In the genomic region with DNA sequence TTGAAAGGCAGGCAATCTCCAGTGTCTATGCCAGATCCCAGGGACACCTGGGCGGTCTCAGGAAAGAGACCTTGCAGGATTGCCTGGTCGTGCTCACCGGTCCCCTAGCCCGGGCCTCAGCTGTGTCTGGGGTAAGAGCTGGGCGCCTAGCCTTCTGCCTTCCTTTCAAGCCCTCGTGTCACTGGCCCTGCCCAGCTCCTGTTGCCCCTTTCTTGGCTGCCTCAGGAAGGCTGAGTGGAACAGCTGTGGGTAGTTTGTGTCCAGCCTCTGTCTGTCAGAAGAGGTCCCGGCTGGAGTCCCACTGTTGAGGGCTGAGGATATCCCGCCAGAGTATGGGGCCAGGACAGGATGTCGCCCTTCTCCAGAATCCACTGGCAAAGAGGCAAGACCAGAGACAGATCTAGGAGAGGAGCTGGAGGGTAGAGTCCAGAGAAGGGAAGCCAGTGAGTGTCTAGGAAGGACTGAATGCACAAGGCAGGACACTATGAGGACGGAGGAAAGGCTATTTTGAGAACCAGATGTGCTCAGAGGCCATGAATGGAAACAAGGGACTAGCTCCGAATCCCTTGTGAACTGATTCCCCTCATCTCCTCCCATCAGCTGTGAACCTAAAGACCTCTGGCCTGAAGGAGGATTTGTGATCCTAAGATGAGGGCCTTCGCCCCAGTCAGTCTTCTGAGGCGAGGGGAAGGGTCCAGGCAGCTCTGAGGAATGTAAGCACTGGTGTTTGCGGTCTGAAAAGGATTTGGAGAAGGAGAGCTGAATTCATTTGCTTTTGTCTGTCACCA, we compare ENCODE assay signal across 8 mouse cellular contexts. TPM values are rescaled to one million over a fixed set of nuclear protein-coding genes. Genes with fewer than 3 reads are reported as not detected.
DNase-seq lines count a peak whose midpoint lies in the region; ATAC-seq and TF ChIP-seq lines count a peak whose summit lies in the region.
"Had no signal": no experiment of that assay in that cellular context is flagged by ENCODE, and none has a peak within 500 bp of the region (broad histone marks: within the 10 kb centered on the region; RNA-seq: fewer than 3 reads in every experiment).

No protein-coding gene starts in this region.

- H3K9ac ChIP-seq in heart, embryonic 16.5 days (ENCODE audit: low read length), result peak overlapping the region; percentile 63
- H3K9ac ChIP-seq in liver, embryonic 15.5 days, result no peak overlapping the region

- peaks cover 54% of the 10 kb centered on the region for H3K4me1 ChIP-seq in E14TG2a.4 (replicated peaks; ENCODE audit: low read depth, low read length)
- H3K4me1 ChIP-seq in heart, embryonic 16.5 days (ENCODE audit: control insufficient read depth, insufficient read depth, low read length), result peaks cover 23% of the 10 kb centered on the region
- peaks cover 15% of the 10 kb centered on the region for H3K4me1 ChIP-seq in liver, embryonic 15.5 days (replicated peaks)

- peaks cover 48% of the 10 kb centered on the region for H3K79me3 ChIP-seq in C2C12 (ENCODE audit: low read depth)

- 47% methylated on average over 14 of the region's 14 CpGs for WGBS in heart, embryonic 16.5 days
- 59% methylated on average over 14 of the region's 14 CpGs for WGBS in liver, embryonic 15.5 days (ENCODE audit: insufficient replicate concordance)

- ATAC-seq in heart, embryonic 16.5 days (replicated peaks; ENCODE audit: extremely low read depth, insufficient read depth, low FRiP score), result no peak
- ATAC-seq in liver, embryonic 15.5 days (ENCODE audit: insufficient read depth), result no peak
- no peak for ATAC-seq in frontal cortex, adult (ENCODE audit: low TSS enrichment)

- peak overlapping the region; percentile 85 for H3ac ChIP-seq in C2C12 (ENCODE audit: control insufficient read depth, insufficient read length, low read depth)

- H3K36me3 ChIP-seq in C2C12 (ENCODE audit: control insufficient read depth, insufficient read depth), result peaks cover 56% of the 10 kb centered on the region
- H3K36me3 ChIP-seq in E14TG2a.4 (ENCODE audit: insufficient read depth, low read length), result peaks cover 3% of the 10 kb centered on the region; the same call in 1 of the 2 replicates
- peaks cover 5% of the 10 kb centered on the region for H3K36me3 ChIP-seq in heart, embryonic 16.5 days (ENCODE audit: control insufficient read depth, insufficient read depth)
- no peaks in the 10 kb centered on the region for H3K36me3 ChIP-seq in liver, embryonic 15.5 days (replicated peaks)

- TF ChIP-seq CTCF in C2C12 (IDR thresholded peaks at IDR 0.05; ENCODE audit: control insufficient read depth, insufficient read depth, insufficient read length) (no peak), E14TG2a.4 (conservative IDR thresholded peaks at IDR 0.05; ENCODE audit: low read length) (no peak)

- H3K4me3 ChIP-seq in C2C12 (ENCODE audit: insufficient read depth, poor library complexity, severe bottlenecking) (peak overlapping the region; percentile 72), E14TG2a.4 (replicated peaks; ENCODE audit: low read length) (peak overlapping the region; percentile 79)
- H3K4me3 ChIP-seq in heart, embryonic 16.5 days (ENCODE audit: low read length), result peak overlapping the region; percentile 60
- H3K4me3 ChIP-seq in liver, embryonic 15.5 days (replicated peaks), result no peak overlapping the region

- H3K27me3 ChIP-seq in C2C12 (ENCODE audit: control insufficient read depth, insufficient read depth, insufficient read length) (no peaks in the 10 kb centered on the region), E14TG2a.4 (ENCODE audit: insufficient read depth, low read length) (peaks cover 87% of the 10 kb centered on the region)
- H3K27me3 ChIP-seq in heart, embryonic 16.5 days (ENCODE audit: control insufficient read depth, insufficient read depth, low read length), result peaks cover 6% of the 10 kb centered on the region
- H3K27me3 ChIP-seq in liver, embryonic 15.5 days, result peaks cover 94% of the 10 kb centered on the region

- DNase-seq in urinary bladder, postnatal 14 days (ENCODE audit: low spot score), result no peak
- no peak for DNase-seq in layer of hippocampus, adult 9-11 months
- DNase-seq: cerebellum, adult 11-12 months had no signal

- H3K79me2 ChIP-seq in C2C12 (ENCODE audit: control insufficient read depth, insufficient read depth), result peaks cover 57% of the 10 kb centered on the region

- H3K9me3 ChIP-seq in E14TG2a.4 (ENCODE audit: low read length), result peaks cover 13% of the 10 kb centered on the region; the same call in 1 of the 2 replicates
- no peaks in the 10 kb centered on the region for H3K9me3 ChIP-seq in heart, embryonic 16.5 days (replicated peaks; ENCODE audit: control insufficient read depth, low read length)
- no peaks in the 10 kb centered on the region for H3K9me3 ChIP-seq in liver, embryonic 15.5 days (replicated peaks)

- peak overlapping the region; percentile 81 for H3K4me2 ChIP-seq in heart, embryonic 16.5 days (ENCODE audit: low read depth, low read length)
- H3K4me2 ChIP-seq in liver, embryonic 15.5 days, result peak overlapping the region; percentile 2; the same call in 1 of the 2 replicates

- H3K27ac ChIP-seq in heart, embryonic 16.5 days (ENCODE audit: low read length), result peak overlapping the region; percentile 39
- no peak overlapping the region for H3K27ac ChIP-seq in liver, embryonic 15.5 days (replicated peaks)

TF ChIP-seq in C2C12, 6 proteins besides CTCF, POLR2A, EP300 and RAD21:
- no peak for TF ChIP-seq CEBPB (IDR thresholded peaks at IDR 0.05; ENCODE audit: low read depth)
- TF ChIP-seq MYOG (IDR thresholded peaks at IDR 0.05; ENCODE audit: control insufficient read depth, extremely low read depth, insufficient read length), result no peak
- no peak for TF ChIP-seq USF1 (IDR thresholded peaks at IDR 0.05; ENCODE audit: low read depth)
- no peak for TF ChIP-seq FOSL1 (IDR thresholded peaks at IDR 0.05; ENCODE audit: insufficient read depth, low read length, poor library complexity, severe bottlenecking)
- no peak for TF ChIP-seq MYOD1 (IDR thresholded peaks at IDR 0.05; ENCODE audit: control insufficient read depth, insufficient read length, low read depth)
- no peak for TF ChIP-seq MAX (IDR thresholded peaks at IDR 0.05)

RNA-seq across cellular contexts. Expression of gene Nes, which starts 2.9 kb away (rescaled TPM):
- polyA plus RNA-seq in C2C12 (2012; fragmentation: generic; extraction: Trizol), result 158 TPM
- 9.5 and 13.4 TPM in 2 replicates for polyA plus RNA-seq in heart, embryonic 16.5 days (2015; fragmentation: Nextera tagmentation; extraction: Ambion mirVana)
- polyA plus RNA-seq in liver, embryonic 15.5 days (2015; fragmentation: Nextera tagmentation; extraction: Ambion mirVana), result 2.2 and 2.3 TPM in 2 replicates

RNA-seq across cellular contexts. Expression of gene Crabp2, which starts 25.3 kb away (rescaled TPM):
- 14.4 TPM for polyA plus RNA-seq in C2C12 (2012; fragmentation: generic; extraction: Trizol)
- 7.8 and 10.1 TPM in 2 replicates for polyA plus RNA-seq in heart, embryonic 16.5 days (2015; fragmentation: Nextera tagmentation; extraction: Ambion mirVana)
- 0.31 and 0.75 TPM in 2 replicates for polyA plus RNA-seq in liver, embryonic 15.5 days (2015; fragmentation: Nextera tagmentation; extraction: Ambion mirVana)

RNA-seq across cellular contexts. Expression of gene Bcan, which starts 26.2 kb away (rescaled TPM):
- polyA plus RNA-seq in C2C12 (2012; fragmentation: generic; extraction: Trizol), result 0.15 TPM
- 0.13 and 0.47 TPM in 2 replicates for polyA plus RNA-seq in heart, embryonic 16.5 days (2015; fragmentation: Nextera tagmentation; extraction: Ambion mirVana)
- polyA plus RNA-seq in liver, embryonic 15.5 days (2015; fragmentation: Nextera tagmentation; extraction: Ambion mirVana), result 0.10 TPM in 1 of 2 replicates, not detected in the other

RNA-seq across cellular contexts. Expression of gene Rrnad1, which starts 43.3 kb away (rescaled TPM):
- 7.1 TPM for polyA plus RNA-seq in C2C12 (2012; fragmentation: generic; extraction: Trizol)
- 14.0 and 15.1 TPM in 2 replicates for polyA plus RNA-seq in heart, embryonic 16.5 days (2015; fragmentation: Nextera tagmentation; extraction: Ambion mirVana)
- 5.6 and 6.3 TPM in 2 replicates for polyA plus RNA-seq in liver, embryonic 15.5 days (2015; fragmentation: Nextera tagmentation; extraction: Ambion mirVana)

RNA-seq across cellular contexts. Expression of gene Isg20l2, which starts 43.7 kb away (rescaled TPM):
- polyA plus RNA-seq in C2C12 (2012; fragmentation: generic; extraction: Trizol), result 25.0 TPM
- polyA plus RNA-seq in heart, embryonic 16.5 days (2015; fragmentation: Nextera tagmentation; extraction: Ambion mirVana), result 29.2 and 29.4 TPM in 2 replicates
- polyA plus RNA-seq in liver, embryonic 15.5 days (2015; fragmentation: Nextera tagmentation; extraction: Ambion mirVana), result 21.0 and 22.9 TPM in 2 replicates

Comparison
In these comparisons a context has a peak if more than half of its experiments do, and no peak if none do; other contexts are left out.
1. RNA of gene Nes, which starts 2.9 kb away (polyA plus RNA-seq): 158 TPM in C2C12 (single experiment); 9.5 to 13.4 TPM in heart, embryonic 16.5 days and 2.2 to 2.3 TPM in liver, embryonic 15.5 days; every median in the first group is over 10 times any median in the second.